Comparison of ENCODE assay signal across 8 mouse cellular contexts in genomic region chr3:95674236-95674635, GRCm38 (mm10). TPM values are rescaled to one million over a fixed set of nuclear protein-coding genes. Genes with fewer than 3 reads are reported as not detected.
DNase-seq lines count a peak whose midpoint lies in the region; ATAC-seq and TF ChIP-seq lines count a peak whose summit lies in the region.

No protein-coding gene starts in this region.

- peak overlapping the region; percentile 78 for H3K27ac ChIP-seq in forebrain, embryonic 10.5 days
- H3K27ac ChIP-seq in forebrain, embryonic 15.5 days (replicated peaks) = no peak overlapping the region
- peak overlapping the region; percentile 97 for H3K27ac ChIP-seq in intestine, embryonic 15.5 days

- no peak for TF ChIP-seq CTCF in lung, adult 2 months (IDR thresholded peaks at IDR 0.05; ENCODE audit: insufficient read depth, low read length)

- peaks cover 2% of the 10 kb centered on the region; the same call in 1 of the 2 replicates for H3K9me3 ChIP-seq in forebrain, embryonic 10.5 days
- no peaks in the 10 kb centered on the region for H3K9me3 ChIP-seq in forebrain, embryonic 15.5 days
- no peaks in the 10 kb centered on the region for H3K9me3 ChIP-seq in intestine, embryonic 15.5 days

- peak; percentile 50 for DNase-seq in forebrain, embryonic 10.5 days (ENCODE audit: extremely low spot score, low spot score)
- DNase-seq in adrenal gland, postnatal 36 days = peak; percentile 81 to 86
- DNase-seq in gastrocnemius, postnatal 25 days = peak; percentile 93
- DNase-seq in lung, adult 2 months = peak; percentile 76
- DNase-seq in spleen, postnatal 14 days (ENCODE audit: low spot score in 2 of 2) = peak; percentile 72 to 76

- peaks cover 50% of the 10 kb centered on the region for H3K4me1 ChIP-seq in forebrain, embryonic 10.5 days
- 0 out of 2 replicates have a peak, but pooled peaks cover 4% of the 10 kb centered on the region for H3K4me1 ChIP-seq in forebrain, embryonic 15.5 days
- peaks cover 51% of the 10 kb centered on the region for H3K4me1 ChIP-seq in intestine, embryonic 15.5 days (replicated peaks)
- H3K4me1 ChIP-seq in lung, adult 2 months (ENCODE audit: control insufficient read depth, insufficient read depth, low read length) = peaks cover 56% of the 10 kb centered on the region

- H3K4me3 ChIP-seq in forebrain, embryonic 10.5 days = peak overlapping the region; percentile 20; the same call in 1 of the 2 replicates
- no peak overlapping the region for H3K4me3 ChIP-seq in forebrain, embryonic 15.5 days
- no peak overlapping the region for H3K4me3 ChIP-seq in intestine, embryonic 15.5 days (replicated peaks)
- peak overlapping the region; percentile 2 for H3K4me3 ChIP-seq in lung, adult 2 months (replicated peaks; ENCODE audit: extremely low read depth, low read depth, low read length)

- no peak for ATAC-seq in forebrain, embryonic 15.5 days (replicated peaks)
- peak; percentile 86 for ATAC-seq in intestine, embryonic 15.5 days
- no peak for ATAC-seq in frontal cortex, adult (ENCODE audit: low TSS enrichment)

- H3K27me3 ChIP-seq in forebrain, embryonic 10.5 days (ENCODE audit: poor library complexity, severe bottlenecking) = no peaks in the 10 kb centered on the region
- no peaks in the 10 kb centered on the region for H3K27me3 ChIP-seq in forebrain, embryonic 15.5 days
- no peaks in the 10 kb centered on the region for H3K27me3 ChIP-seq in intestine, embryonic 15.5 days (replicated peaks)

- 24% methylated on average over 2 of the region's 2 CpGs for WGBS in forebrain, embryonic 10.5 days
- WGBS in forebrain, embryonic 15.5 days = 55% methylated on average over 2 of the region's 2 CpGs
- 0% methylated on average over 2 of the region's 2 CpGs for WGBS in intestine, embryonic 15.5 days
- 0% methylated on average over 2 of the region's 2 CpGs for WGBS in lung, adult 2 months

- H3K4me2 ChIP-seq in forebrain, embryonic 15.5 days (replicated peaks) = no peak overlapping the region
- peak overlapping the region; percentile 37 for H3K4me2 ChIP-seq in intestine, embryonic 15.5 days (replicated peaks)

- H3K36me3 ChIP-seq in forebrain, embryonic 10.5 days (replicated peaks) = peaks cover 52% of the 10 kb centered on the region
- H3K36me3 ChIP-seq in forebrain, embryonic 15.5 days = peaks cover 7% of the 10 kb centered on the region; the same call in 1 of the 2 replicates
- no peaks in the 10 kb centered on the region for H3K36me3 ChIP-seq in intestine, embryonic 15.5 days

- H3K9ac ChIP-seq in forebrain, embryonic 15.5 days (replicated peaks) = no peak overlapping the region
- peak overlapping the region; percentile 26; the same call in 1 of the 2 replicates for H3K9ac ChIP-seq in intestine, embryonic 15.5 days

- peak; percentile 84; the same call in 1 of the 2 replicates for TF ChIP-seq POLR2A in lung, adult 2 months (IDR thresholded peaks at IDR 0.05; ENCODE audit: borderline replicate concordance, extremely low read depth, low read depth, low read length)

RNA-seq across cellular contexts. Expression of gene Adamtsl4, which starts 13.5 kb away (rescaled TPM):
- polyA plus RNA-seq in forebrain, embryonic 10.5 days (2016; fragmentation: Nextera tagmentation; extraction: Ambion mirVana) = 0.84 and 1.6 TPM in 2 replicates
- 0.45 and 0.56 TPM in 2 replicates for polyA plus RNA-seq in forebrain, embryonic 15.5 days (2015; fragmentation: Nextera tagmentation; extraction: Ambion mirVana)
- total RNA-seq in adrenal gland, postnatal 36 days (2021) = 10 to 100 TPM in 1 of 2 experiments, 1 to 10 TPM in 1; 6.5 to 11.1 TPM
- 10 to 100 TPM; 21.3 to 37.2 TPM for total RNA-seq in gastrocnemius, postnatal 25 days (2021)
- polyA plus RNA-seq in intestine, embryonic 15.5 days (2015; fragmentation: Nextera tagmentation; extraction: Ambion mirVana) = 2.3 and 3.0 TPM in 2 replicates
- 51.3 and 52.3 TPM in 2 replicates for polyA plus RNA-seq in lung, adult 2 months (2012; rRNA removed)

RNA-seq across cellular contexts. Expression of gene Mcl1, which starts 15.6 kb away (rescaled TPM):
- polyA plus RNA-seq in forebrain, embryonic 10.5 days (2016; fragmentation: Nextera tagmentation; extraction: Ambion mirVana) = 42.1 and 42.9 TPM in 2 replicates
- 48.1 and 52.4 TPM in 2 replicates for polyA plus RNA-seq in forebrain, embryonic 15.5 days (2015; fragmentation: Nextera tagmentation; extraction: Ambion mirVana)
- 100 to 1,000 TPM; 199 to 227 TPM for total RNA-seq in adrenal gland, postnatal 36 days (2021)
- total RNA-seq in gastrocnemius, postnatal 25 days (2021) = 100 to 1,000 TPM; 111 to 133 TPM
- 50.5 and 52.3 TPM in 2 replicates for polyA plus RNA-seq in intestine, embryonic 15.5 days (2015; fragmentation: Nextera tagmentation; extraction: Ambion mirVana)
- polyA plus RNA-seq in lung, adult 2 months (2012; rRNA removed) = 89.2 and 178 TPM in 2 replicates

RNA-seq across cellular contexts. Expression of gene Ensa, which starts 49.4 kb away (rescaled TPM):
- 85.8 and 86.5 TPM in 2 replicates for polyA plus RNA-seq in forebrain, embryonic 10.5 days (2016; fragmentation: Nextera tagmentation; extraction: Ambion mirVana)
- polyA plus RNA-seq in forebrain, embryonic 15.5 days (2015; fragmentation: Nextera tagmentation; extraction: Ambion mirVana) = 112 and 121 TPM in 2 replicates
- 100 to 1,000 TPM in 1 of 2 experiments, 10 to 100 TPM in 1; 83.6 to 107 TPM for total RNA-seq in adrenal gland, postnatal 36 days (2021)
- total RNA-seq in gastrocnemius, postnatal 25 days (2021) = 10 to 100 TPM; 92.1 to 93.9 TPM
- 65.1 and 69.0 TPM in 2 replicates for polyA plus RNA-seq in intestine, embryonic 15.5 days (2015; fragmentation: Nextera tagmentation; extraction: Ambion mirVana)
- 9.3 and 15.7 TPM in 2 replicates for polyA plus RNA-seq in lung, adult 2 months (2012; rRNA removed)

Comparison
In these comparisons a context has a peak if more than half of its experiments do, and no peak if none do; other contexts are left out.
1. H3K4me3 ChIP-seq: peak in forebrain, embryonic 10.5 days (single experiment) and lung, adult 2 months (single experiment); none in forebrain, embryonic 15.5 days (single experiment) and intestine, embryonic 15.5 days (single experiment).
2. RNA of gene Adamtsl4, which starts 13.5 kb away (polyA plus RNA-seq): 51.3 to 52.3 TPM in lung, adult 2 months; 2.3 to 3.0 TPM in intestine, embryonic 15.5 days, 0.84 to 1.6 TPM in forebrain, embryonic 10.5 days and 0.45 to 0.56 TPM in forebrain, embryonic 15.5 days; every median in the first group is over 10 times any median in the second.
3. Peak in every context shown above with its lines, with median percentiles within 50 percentile points of each other: DNase-seq.